Mouse (Mus musculus) kidney, postnatal 14 days (tissue): ENCODE results near the gene Erich4.

Source experiments
- DNase-seq: peaks from one replicate; pipeline ENCODE4 v3.0.0; 2022; ENCODE audit warnings: mixed read lengths

Gene Erich4

GRCm38 (mm10) chr7:25620751-25621150 lies 5.1 kb upstream of the Erich4 start:
- DNase-seq, result no peak

- no peak for DNase-seq
These were observed 4.4 kb upstream of the Erich4 start for GRCm38 (mm10) chr7:25620101-25620500.

- DNase-seq, result no peak
These were observed 4.0 kb upstream of the Erich4 start for GRCm38 (mm10) chr7:25619722-25619991.

GRCm38 (mm10) chr7:25618865-25619721 lies 3.4 kb upstream of the Erich4 start, which contains the start of gene Dmac2:
TSS of gene Dmac2 (plus strand) at chr7:25619414.
- DNase-seq, result peak; percentile 97

GRCm38 (mm10) chr7:25617376-25618160 lies 1.9 kb upstream of the Erich4 start:
- no peak for DNase-seq

GRCm38 (mm10) chr7:25614831-25615705 lies 624 bp downstream of the Erich4 start:
- DNase-seq, result peak; percentile 24

GRCm38 (mm10) chr7:25614086-25614485 lies 1.6 kb downstream of the Erich4 start:
- DNase-seq, result no peak

GRCm38 (mm10) chr7:25611501-25611900 lies 4.2 kb downstream of the Erich4 start:
- DNase-seq, result no peak

GRCm38 (mm10) chr7:25610056-25610455 lies 5.6 kb downstream of the Erich4 start:
- DNase-seq, result no peak

GRCm38 (mm10) chr7:25607196-25607595 lies 8.5 kb downstream of the Erich4 start:
- DNase-seq, result peak; percentile 81

- DNase-seq, result no peak
These were observed 9.0 kb downstream of the Erich4 start for GRCm38 (mm10) chr7:25606625-25607063.

- no peak for DNase-seq
These were observed 14.3 kb downstream of the Erich4 start for GRCm38 (mm10) chr7:25601346-25601745.

GRCm38 (mm10) chr7:25600666-25601065 lies 15.0 kb downstream of the Erich4 start:
- no peak for DNase-seq

- DNase-seq, result peak; percentile 81
These were observed 16.0 kb downstream of the Erich4 start for GRCm38 (mm10) chr7:25599663-25600062.

GRCm38 (mm10) chr7:25593859-25594258 lies 21.8 kb downstream of the Erich4 start:
- DNase-seq, result no peak

GRCm38 (mm10) chr7:25591226-25591625 lies 24.5 kb downstream of the Erich4 start:
- DNase-seq, result no peak

- no peak for DNase-seq
These were observed 30.1 kb downstream of the Erich4 start for GRCm38 (mm10) chr7:25585351-25586204.

GRCm38 (mm10) chr7:25584651-25585050 lies 31.0 kb downstream of the Erich4 start:
- no peak for DNase-seq

- no peak for DNase-seq
These were observed 33.3 kb downstream of the Erich4 start for GRCm38 (mm10) chr7:25582301-25582810.

GRCm38 (mm10) chr7:25579441-25579840 lies 36.3 kb downstream of the Erich4 start:
- DNase-seq, result no peak

GRCm38 (mm10) chr7:25576793-25577437 lies 38.8 kb downstream of the Erich4 start:
- DNase-seq, result peak; percentile 30
